Mouse (Mus musculus): ENCODE data around the gene Acot1. TPM values are rescaled to one million over a fixed set of nuclear protein-coding genes. Genes with fewer than 3 reads are reported as not detected.
"Not testable (repeated sequence)": the region's sequence is repeated elsewhere in the genome, so short reads cannot be mapped to it uniquely, and the experiment has no call there.

The Acot1 gene
- polyA plus RNA-seq (2015; fragmentation: Nextera tagmentation; extraction: Ambion mirVana), result 85.5 and 92.8 TPM in 2 replicates

DNA sequence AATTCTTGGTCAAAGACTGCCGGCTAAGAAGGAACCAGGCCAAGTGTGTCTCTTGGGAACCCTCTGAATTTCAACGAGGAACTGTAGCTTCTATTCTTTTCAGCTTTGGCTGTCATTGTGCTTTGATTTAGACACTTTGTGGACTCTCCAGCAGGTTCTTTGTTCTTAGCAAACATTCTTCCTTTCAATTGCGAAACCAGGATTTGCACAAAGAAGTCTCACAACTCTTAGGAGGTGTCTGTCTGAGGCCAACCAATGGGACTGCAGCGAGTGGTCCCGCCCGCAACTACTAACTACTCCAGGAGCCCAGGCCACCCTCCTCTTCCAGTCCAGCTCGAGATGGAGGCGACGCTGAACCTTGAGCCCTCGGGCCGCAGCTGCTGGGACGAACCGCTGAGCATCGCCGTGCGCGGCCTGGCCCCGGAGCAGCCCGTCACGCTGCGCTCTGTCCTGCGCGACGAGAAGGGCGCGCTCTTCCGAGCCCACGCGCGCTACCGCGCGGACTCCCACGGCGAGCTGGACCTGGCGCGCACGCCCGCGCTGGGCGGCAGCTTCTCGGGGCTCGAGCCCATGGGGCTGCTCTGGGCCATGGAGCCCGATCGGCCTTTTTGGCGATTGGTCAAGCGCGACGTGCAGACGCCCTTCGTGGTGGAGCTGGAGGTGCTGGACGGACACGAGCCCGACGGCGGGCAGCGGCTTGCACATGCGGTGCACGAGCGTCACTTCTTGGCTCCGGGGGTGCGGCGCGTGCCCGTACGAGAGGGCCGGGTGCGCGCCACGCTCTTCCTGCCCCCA lies at the start of gene Acot1:
Acot1 (plus strand) TSS at position 320 of the 795 bp plus-strand sequence.
- under 1% methylated on average over 62 of the region's 70 CpGs for WGBS
- not testable (repeated sequence) for H3K27me3 ChIP-seq, H3K9me3 ChIP-seq, H3K36me3 ChIP-seq
- Histone ChIP-seq H3K9ac (peak within 1 kb of the TSS; percentile 43), H3K4me3 (peak within 1 kb of the TSS; percentile 52), H3K27ac (peak within 1 kb of the TSS; percentile 88), H3K4me2 (peak within 1 kb of the TSS; percentile 64), H3K4me1 (peaks cover 25% of the 10 kb centered on the region)
- peak; percentile 97 for ATAC-seq (ENCODE audit: borderline replicate concordance, extremely low read depth, low FRiP score, low TSS enrichment)

DNA sequence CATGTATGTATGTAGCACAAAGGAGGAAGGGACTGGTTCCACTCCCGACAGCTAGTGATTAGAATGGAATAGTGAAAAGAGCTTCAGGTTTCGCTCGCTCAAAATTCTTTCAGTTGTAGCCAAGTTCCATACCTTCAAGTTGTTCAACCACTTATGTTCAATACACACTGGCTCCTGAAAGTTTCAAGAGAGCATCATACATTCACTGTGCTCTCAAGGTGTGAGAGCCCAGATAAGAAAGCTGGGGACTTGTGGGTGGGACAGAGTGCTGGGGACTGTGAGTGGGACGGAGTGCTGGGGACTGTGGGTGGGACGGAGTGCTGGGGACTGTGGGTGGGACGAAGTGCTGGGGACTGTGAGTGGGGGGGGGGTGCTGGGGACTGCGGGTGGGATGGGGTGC lies 44.1 kb upstream of the Acot1 start:
- peaks cover 10% of the 10 kb centered on the region for H3K4me1 ChIP-seq
- no peak overlapping the region for H3K4me3 ChIP-seq
- H3K27ac ChIP-seq, result peak overlapping the region; percentile 71
- no peak overlapping the region for H3K9ac ChIP-seq
- 61% methylated on average over 7 of the region's 7 CpGs for WGBS
- H3K4me2 ChIP-seq, result no peak overlapping the region
- H3K36me3 ChIP-seq, result no peaks in the 10 kb centered on the region
- ATAC-seq (ENCODE audit: borderline replicate concordance, extremely low read depth, low FRiP score, low TSS enrichment), result peak; percentile 84; the same call in 1 of the 2 replicates
- H3K9me3 ChIP-seq, result no peaks in the 10 kb centered on the region
- no peaks in the 10 kb centered on the region for H3K27me3 ChIP-seq

DNA sequence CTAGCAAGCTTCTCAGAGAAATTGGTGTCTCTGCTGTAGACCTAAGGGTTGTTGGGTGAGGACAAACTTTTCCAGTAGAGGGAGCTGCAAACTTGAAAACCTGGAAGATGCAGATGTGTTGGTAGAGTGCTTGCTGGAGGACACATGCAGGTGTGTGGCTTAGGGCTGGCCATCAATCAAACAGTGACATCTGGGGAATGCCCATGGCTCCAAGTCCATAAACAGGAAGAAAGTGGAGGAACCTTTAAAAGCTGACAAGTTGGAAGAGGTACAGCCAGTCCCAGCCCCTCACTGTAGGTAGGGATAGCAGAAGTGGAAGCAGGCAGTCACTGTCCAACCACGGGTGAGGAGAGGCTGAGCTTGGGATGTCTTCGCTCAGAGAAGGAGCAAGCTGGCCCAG lies 37.2 kb upstream of the Acot1 start:
- no peaks in the 10 kb centered on the region for H3K9me3 ChIP-seq
- no peaks in the 10 kb centered on the region for H3K27me3 ChIP-seq
- WGBS, result 64% methylated on average over 2 of the region's 2 CpGs
- H3K4me1 ChIP-seq, result no peaks in the 10 kb centered on the region
- H3K9ac ChIP-seq, result no peak overlapping the region
- H3K4me3 ChIP-seq, result no peak overlapping the region
- no peak overlapping the region for H3K4me2 ChIP-seq
- H3K27ac ChIP-seq, result no peak overlapping the region
- ATAC-seq (ENCODE audit: borderline replicate concordance, extremely low read depth, low FRiP score, low TSS enrichment), result no peak
- H3K36me3 ChIP-seq, result no peaks in the 10 kb centered on the region

GRCm38 (mm10) chr12:83978862-83979261 lies 30.4 kb upstream of the Acot1 start:
- Histone ChIP-seq H3K4me3 (no peak overlapping the region), H3K9ac (no peak overlapping the region), H3K27ac (no peak overlapping the region), H3K9me3 (no peaks in the 10 kb centered on the region), H3K4me1 (no peaks in the 10 kb centered on the region; the same call in 1 of the 2 replicates), H3K36me3 (no peaks in the 10 kb centered on the region), H3K27me3 (no peaks in the 10 kb centered on the region), H3K4me2 (no peak overlapping the region)
- WGBS, result 88% methylated on average over 6 of the region's 6 CpGs
- no peak for ATAC-seq (ENCODE audit: borderline replicate concordance, extremely low read depth, low FRiP score, low TSS enrichment)

DNA sequence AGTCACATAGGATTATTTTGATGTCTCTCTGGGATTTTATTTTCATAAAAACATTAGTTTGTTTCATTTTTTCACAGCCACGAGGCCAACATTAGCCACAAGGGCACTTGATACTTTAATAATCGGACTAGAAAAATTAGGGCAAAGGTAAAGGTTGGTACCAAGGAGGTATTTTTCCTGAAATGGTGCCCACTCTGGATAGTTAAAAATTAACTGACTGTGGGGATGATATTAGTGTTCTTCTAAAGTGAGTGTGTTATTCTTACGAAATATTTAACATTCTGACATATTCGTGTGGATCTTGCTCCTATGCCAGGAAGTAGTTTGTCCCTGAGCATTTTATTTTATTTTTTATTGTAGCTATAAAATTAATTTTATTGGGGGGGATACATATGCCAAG lies 27.7 kb upstream of the Acot1 start:
- Histone ChIP-seq H3K36me3 (no peaks in the 10 kb centered on the region), H3K4me3 (no peak overlapping the region), H3K27ac (no peak overlapping the region), H3K4me2 (no peak overlapping the region), H3K4me1 (peaks cover 2% of the 10 kb centered on the region), H3K27me3 (no peaks in the 10 kb centered on the region), H3K9me3 (no peaks in the 10 kb centered on the region), H3K9ac (no peak overlapping the region)
- WGBS, result 61% methylated on average over 4 of the region's 4 CpGs
- no peak for ATAC-seq (ENCODE audit: borderline replicate concordance, extremely low read depth, low FRiP score, low TSS enrichment)

DNA sequence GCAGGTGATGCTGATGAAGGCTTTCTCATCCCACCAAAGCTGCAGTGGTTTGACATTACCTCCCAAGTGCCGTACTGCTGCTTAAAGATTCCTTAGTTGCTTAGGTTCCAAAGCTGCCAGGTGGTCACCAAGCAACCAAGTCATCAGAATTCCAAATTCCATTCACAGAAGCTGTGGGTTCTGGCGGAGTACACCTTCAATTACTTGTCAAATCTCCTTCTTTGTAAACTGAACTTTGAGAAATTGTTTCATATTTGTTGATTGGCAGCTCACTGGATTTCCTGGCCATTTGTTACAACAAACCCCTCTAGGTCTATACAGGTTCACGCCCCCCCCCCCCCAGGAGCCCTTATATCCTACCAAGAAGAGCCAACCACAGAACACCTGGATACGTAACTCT lies 24.5 kb upstream of the Acot1 start, which contains the start of gene Heatr4:
Heatr4 (minus strand) TSS at position 101 of the 400 bp plus-strand sequence.
- WGBS, result 65% methylated on average over 4 of the region's 4 CpGs
- Histone ChIP-seq H3K4me2 (no peak within 1 kb of the TSS), H3K9me3 (no peaks in the 10 kb centered on the region), H3K9ac (no peak within 1 kb of the TSS), H3K27ac (0 out of 2 replicates have a peak within 1 kb of the TSS, but pooled peaks have one; percentile 13), H3K4me3 (no peak within 1 kb of the TSS), H3K27me3 (no peaks in the 10 kb centered on the region), H3K4me1 (peaks cover 19% of the 10 kb centered on the region), H3K36me3 (no peaks in the 10 kb centered on the region)
- no peak for ATAC-seq (ENCODE audit: borderline replicate concordance, extremely low read depth, low FRiP score, low TSS enrichment)

- H3K9me3 ChIP-seq, result no peaks in the 10 kb centered on the region
- 9% methylated on average over 8 of the region's 8 CpGs for WGBS
- peak overlapping the region; percentile 75 for H3K4me2 ChIP-seq
- H3K27ac ChIP-seq, result peak overlapping the region; percentile 98
- no peaks in the 10 kb centered on the region for H3K27me3 ChIP-seq
- ATAC-seq (ENCODE audit: borderline replicate concordance, extremely low read depth, low FRiP score, low TSS enrichment), result no peak
- peaks cover 19% of the 10 kb centered on the region for H3K4me1 ChIP-seq
- H3K9ac ChIP-seq, result peak overlapping the region; percentile 75
- H3K36me3 ChIP-seq, result no peaks in the 10 kb centered on the region
- H3K4me3 ChIP-seq, result peak overlapping the region; percentile 74
Measured at GRCm38 (mm10) chr12:83987242-83987582, 22.1 kb upstream of the Acot1 start.

DNA sequence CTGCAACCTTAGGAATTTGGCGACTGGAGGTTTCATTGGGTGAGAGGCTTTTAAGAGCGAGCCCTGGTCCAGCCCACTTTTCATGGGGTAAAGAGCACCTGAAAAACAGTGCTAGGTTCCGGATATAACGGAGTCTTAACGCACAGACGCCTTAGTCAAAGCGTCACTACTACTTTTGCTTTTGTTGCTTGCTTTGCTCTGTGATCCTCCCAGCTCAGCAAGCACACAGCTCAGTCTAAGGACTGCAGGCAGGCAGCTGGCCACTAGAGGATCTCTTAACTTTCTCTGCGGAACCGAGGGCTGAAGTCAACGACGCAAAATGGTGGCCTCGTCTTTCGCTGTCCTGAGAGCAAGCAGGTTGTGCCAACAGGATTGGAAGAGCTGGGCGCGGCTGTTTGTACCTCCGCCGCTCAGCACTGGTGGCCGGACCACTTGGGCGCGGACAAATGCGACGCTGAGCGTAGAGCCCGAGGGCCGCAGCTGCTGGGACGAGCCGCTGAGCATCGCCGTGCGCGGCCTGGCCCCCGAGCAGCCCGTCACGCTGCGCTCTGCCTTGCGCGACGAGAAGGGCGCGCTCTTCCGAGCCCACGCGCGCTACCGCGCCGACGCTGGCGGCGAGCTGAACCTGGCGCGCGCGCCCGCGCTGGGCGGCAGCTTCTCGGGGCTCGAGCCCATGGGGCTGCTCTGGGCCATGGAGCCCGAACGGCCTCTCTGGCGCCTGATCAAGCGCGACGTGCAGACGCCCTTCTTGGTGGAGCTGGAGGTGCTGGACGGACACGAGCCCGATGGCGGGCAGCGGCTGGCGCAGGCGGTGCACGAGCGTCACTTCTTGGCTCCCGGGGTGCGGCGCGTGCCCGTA lies 21.5 kb upstream of the Acot1 start, which contains the start of gene Acot2:
Acot2 (plus strand) TSS at position 279 of the 859 bp plus-strand sequence.
- under 1% methylated on average over 80 of the region's 80 CpGs for WGBS
- no peaks in the 10 kb centered on the region for H3K9me3 ChIP-seq
- H3K27ac ChIP-seq, result peak within 1 kb of the TSS; percentile 98
- H3K9ac ChIP-seq, result peak within 1 kb of the TSS; percentile 75
- H3K4me3 ChIP-seq, result peak within 1 kb of the TSS; percentile 74
- peaks cover 19% of the 10 kb centered on the region for H3K4me1 ChIP-seq
- no peaks in the 10 kb centered on the region for H3K27me3 ChIP-seq
- no peaks in the 10 kb centered on the region for H3K36me3 ChIP-seq
- ATAC-seq (ENCODE audit: borderline replicate concordance, extremely low read depth, low FRiP score, low TSS enrichment), result peak; percentile 87
- peak within 1 kb of the TSS; percentile 75 for H3K4me2 ChIP-seq

GRCm38 (mm10) chr12:83988483-83988882 lies 20.8 kb upstream of the Acot1 start:
- Histone ChIP-seq H3K36me3 (peaks cover 4% of the 10 kb centered on the region; the same call in 1 of the 2 replicates), H3K4me2 (peak overlapping the region; percentile 75), H3K4me1 (peaks cover 19% of the 10 kb centered on the region), H3K27me3 (no peaks in the 10 kb centered on the region), H3K9ac (peak overlapping the region; percentile 75), H3K27ac (peak overlapping the region; percentile 98), H3K4me3 (peak overlapping the region; percentile 74), H3K9me3 (no peaks in the 10 kb centered on the region)
- ATAC-seq (ENCODE audit: borderline replicate concordance, extremely low read depth, low FRiP score, low TSS enrichment), result no peak
- 50% methylated on average over 4 of the region's 4 CpGs for WGBS

DNA sequence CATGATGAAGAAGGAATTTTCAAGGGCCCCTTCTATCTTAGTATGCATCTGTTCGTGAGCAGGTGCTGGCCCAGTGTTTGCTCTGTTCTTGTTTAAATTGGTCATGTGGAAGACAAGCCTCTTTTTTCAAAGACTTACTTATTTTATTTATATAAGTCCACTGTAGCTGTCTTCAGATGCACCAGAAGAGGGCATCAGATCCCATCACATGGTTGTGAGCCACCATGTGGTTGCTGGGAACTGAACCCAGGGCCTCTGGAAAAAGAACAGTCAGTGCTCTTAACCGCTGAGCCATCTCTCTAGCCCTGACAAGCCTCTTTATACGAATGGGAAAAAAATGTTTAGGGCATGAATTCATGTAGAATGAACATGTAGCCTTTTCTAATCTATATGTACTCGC lies 19.9 kb upstream of the Acot1 start:
- 88% methylated on average over 4 of the region's 4 CpGs for WGBS
- ATAC-seq (ENCODE audit: borderline replicate concordance, extremely low read depth, low FRiP score, low TSS enrichment), result no peak
- H3K4me1 ChIP-seq, result peaks cover 19% of the 10 kb centered on the region
- no peak overlapping the region for H3K4me2 ChIP-seq
- no peak overlapping the region for H3K27ac ChIP-seq
- no peak overlapping the region for H3K4me3 ChIP-seq
- H3K27me3 ChIP-seq, result no peaks in the 10 kb centered on the region
- H3K9ac ChIP-seq, result no peak overlapping the region
- no peaks in the 10 kb centered on the region for H3K9me3 ChIP-seq
- H3K36me3 ChIP-seq, result peaks cover 6% of the 10 kb centered on the region; the same call in 1 of the 2 replicates

GRCm38 (mm10) chr12:83997221-83997620 lies 12.1 kb upstream of the Acot1 start:
- H3K27me3 ChIP-seq, result no peaks in the 10 kb centered on the region
- H3K9ac ChIP-seq, result no peak overlapping the region
- 42% methylated on average over 2 of the region's 2 CpGs for WGBS
- peaks cover 7% of the 10 kb centered on the region; the same call in 1 of the 2 replicates for H3K36me3 ChIP-seq
- H3K4me3 ChIP-seq, result no peak overlapping the region
- H3K27ac ChIP-seq, result no peak overlapping the region
- ATAC-seq (ENCODE audit: borderline replicate concordance, extremely low read depth, low FRiP score, low TSS enrichment), result no peak
- H3K4me1 ChIP-seq, result peaks cover 11% of the 10 kb centered on the region
- H3K4me2 ChIP-seq, result no peak overlapping the region
- H3K9me3 ChIP-seq, result no peaks in the 10 kb centered on the region
